Mouse (Mus musculus): ENCODE measurements around the gene Tbc1d30.

The Tbc1d30 gene

GRCm38 (mm10) chr10:121310511-121311221 is 40.4 kb downstream of the Tbc1d30 start:
- DNase-seq, result peak; percentile 28 to 36

GRCm38 (mm10) chr10:121309801-121310510 is 41.1 kb downstream of the Tbc1d30 start:
- DNase-seq, result no peak

- no peak for DNase-seq
Observed at GRCm38 (mm10) chr10:121309123-121309655, 41.9 kb downstream of the Tbc1d30 start.

GRCm38 (mm10) chr10:121305441-121305840 is 45.6 kb downstream of the Tbc1d30 start:
- peak in 1 of 2 experiments; percentile 15 for DNase-seq

GRCm38 (mm10) chr10:121303559-121303958 is 47.5 kb downstream of the Tbc1d30 start:
- no peak for DNase-seq

- no peak for DNase-seq
Observed at GRCm38 (mm10) chr10:121301868-121302267, 49.2 kb downstream of the Tbc1d30 start.

- DNase-seq, result no peak
Observed at GRCm38 (mm10) chr10:121300659-121301058, 50.4 kb downstream of the Tbc1d30 start.

- peak in 1 of 2 experiments; percentile 26 for DNase-seq
Observed at GRCm38 (mm10) chr10:121297054-121297701, 53.9 kb downstream of the Tbc1d30 start.

GRCm38 (mm10) chr10:121294471-121294870 is 56.6 kb downstream of the Tbc1d30 start:
- DNase-seq, result no peak

GRCm38 (mm10) chr10:121293829-121294228 is 57.2 kb downstream of the Tbc1d30 start:
- DNase-seq, result no peak

GRCm38 (mm10) chr10:121291272-121291917 is 59.7 kb downstream of the Tbc1d30 start:
- no peak for DNase-seq

GRCm38 (mm10) chr10:121290682-121291078 is 60.4 kb downstream of the Tbc1d30 start:
- DNase-seq, result no peak

- no peak for DNase-seq
Observed at GRCm38 (mm10) chr10:121289970-121290681, 61.0 kb downstream of the Tbc1d30 start.

- DNase-seq, result no peak
Observed at GRCm38 (mm10) chr10:121282926-121283325, 68.2 kb downstream of the Tbc1d30 start.

- DNase-seq, result peak; percentile 20 to 45
Observed at GRCm38 (mm10) chr10:121282436-121282835, 68.6 kb downstream of the Tbc1d30 start.

GRCm38 (mm10) chr10:121280943-121281342 is 70.1 kb downstream of the Tbc1d30 start:
- DNase-seq, result no peak

- DNase-seq, result no peak
Observed at GRCm38 (mm10) chr10:121277022-121277471, 74.0 kb downstream of the Tbc1d30 start.

- DNase-seq, result no peak
Observed at GRCm38 (mm10) chr10:121274964-121275363, 76.1 kb downstream of the Tbc1d30 start.

- no peak for DNase-seq
Observed at GRCm38 (mm10) chr10:121271002-121271401, 80.1 kb downstream of the Tbc1d30 start.

- no peak for DNase-seq
Observed at GRCm38 (mm10) chr10:121268771-121269170, 82.3 kb downstream of the Tbc1d30 start.

- no peak for DNase-seq
Observed at GRCm38 (mm10) chr10:121264204-121264575, 86.9 kb downstream of the Tbc1d30 start.

Measured in thymus, adult 18-20 months (tissue).